Mouse (Mus musculus) heart, adult 2 months (tissue): Measurements from ENCODE around the gene Smim11. TPM values are rescaled to one million over a fixed set of nuclear protein-coding genes. Genes with fewer than 3 reads are reported as not detected.

ENCODE experiments used
- DNase-seq, 2 experiments: peaks; one replicate each; pipeline ENCODE4 v3.0.0; 2021
- H3K27ac ChIP-seq: fragments of 200-600 bp; 2 replicates; pipeline ENCODE4 v1.8.1; 2022
- H3K27me3 ChIP-seq: fragments of 200-500 bp; 2 replicates; pipeline ENCODE4 v1.6.1; 2012; ENCODE audit warnings: mild to moderate bottlenecking, low read length, inconsistent platforms, mixed read lengths; ENCODE audit not compliant: control insufficient read depth, insufficient read depth
- H3K36me3 ChIP-seq: fragments of 200-500 bp; 2 replicates; pipeline ENCODE4 v1.6.1; 2012; ENCODE audit warnings: low read length, inconsistent platforms; ENCODE audit not compliant: control insufficient read depth, insufficient read depth
- H3K4me1 ChIP-seq: fragments of 200-500 bp; 2 replicates; pipeline ENCODE4 v1.6.1; 2011; ENCODE audit warnings: low read length; ENCODE audit not compliant: control insufficient read depth, insufficient read depth
- H3K4me3 ChIP-seq: fragments of 200-600 bp; 2 replicates; pipeline ENCODE4 v1.8.1; 2022
- H3K79me2 ChIP-seq: fragments of 200-500 bp; replicated peaks from 2 replicates; pipeline ENCODE4 v1.6.1; 2012; ENCODE audit warnings: mild to moderate bottlenecking, inconsistent platforms, low read length, moderate library complexity, mixed read lengths; ENCODE audit not compliant: control insufficient read depth, insufficient read depth
- H3K9ac ChIP-seq: fragments of 200-500 bp; 2 replicates; pipeline ENCODE4 v1.6.1; 2012; ENCODE audit warnings: low read depth, mild to moderate bottlenecking, control low read depth, inconsistent platforms, low read length, mixed read lengths
- CTCF ChIP-seq: fragments of 200-600 bp; IDR thresholded peaks from 2 replicates; pipeline ENCODE4 v1.8.1; 2022; ENCODE audit warnings: antibody characterized with exemption, mild to moderate bottlenecking, moderate library complexity
- EP300 ChIP-seq: fragments of 200-500 bp; IDR thresholded peaks from 2 replicates; pipeline ENCODE4 v1.6.1; 2011; ENCODE audit warnings: low read depth, low read length, control low read depth; ENCODE audit not compliant: insufficient read depth
- POLR2A ChIP-seq: fragments of 200-500 bp; IDR thresholded peaks from 2 replicates; pipeline ENCODE4 v1.6.1; 2011; ENCODE audit warnings: mild to moderate bottlenecking, low read depth, low read length, control low read depth; ENCODE audit not compliant: insufficient read depth
- WGBS: fragments of 180-500 bp; shearing (Covaris S2); methylation state at CpG from one replicate; pipeline ENCODE4 v1.1.7; 2018; 5-methylcytosine and 5-hydroxymethylcytosine counted together
- intact Hi-C: fragments of 180-260 bp; cut with DNase I; formaldehyde crosslinking; loops from one replicate; pipeline ENCODE4 v1.15.1; 2025
- polyA plus RNA-seq: library from polyadenylated mRNA; depleted of rRNA; stranded (reverse); fragments of >200 nt; gene quantifications from 2 replicates; pipeline ENCODE4 v1.2.3, GENCODE M21; 2012
- total RNA-seq, 2 experiments: library from RNA; stranded (reverse); gene quantifications; 2 replicates each; pipeline ENCODE4 v1.2.3; 2021

Smim11 gene
- total and polyA plus RNA-seq, 3 experiments, result 55.4 to 89.9 (median 76.1) TPM

- Histone ChIP-seq H3K79me2 (no peaks in the 10 kb centered on the region), H3K36me3 (no peaks in the 10 kb centered on the region), H3K4me3 (no peak overlapping the region), H3K27me3 (no peaks in the 10 kb centered on the region), H3K27ac (no peak overlapping the region), H3K4me1 (no peaks in the 10 kb centered on the region), H3K9ac (no peak overlapping the region)
- TF ChIP-seq CTCF (no peak), POLR2A (no peak), EP300 (no peak)
- 68% methylated on average over 4 of the region's 4 CpGs for WGBS
- DNase-seq, result no peak
- intact Hi-C loops, result no loop called here
Observed at GRCm38 (mm10) chr16:92309126-92309525, 8.0 kb downstream of the Smim11 start.

- peak; percentile 24 to 32 for DNase-seq
- no peaks in the 10 kb centered on the region for H3K36me3 ChIP-seq
- whole genome bisulfite sequencing, result 41% methylated on average over 13 of the region's 13 CpGs
- no peaks in the 10 kb centered on the region for H3K4me1 ChIP-seq
- no peak overlapping the region for H3K9ac ChIP-seq
- intact Hi-C loops, result loop anchor here (1.0 to 5.0 kb wide), 2 partner anchors 143 to 163 kb away; no protein-coding TSS in a partner anchor
- no peak for TF ChIP-seq POLR2A
- TF ChIP-seq CTCF, result peak; percentile 90
- 0 out of 2 replicates have a peak, but pooled peaks have one; percentile 37 for TF ChIP-seq EP300
- H3K79me2 ChIP-seq, result no peaks in the 10 kb centered on the region
- no peak overlapping the region for H3K4me3 ChIP-seq
- no peak overlapping the region for H3K27ac ChIP-seq
- H3K27me3 ChIP-seq, result no peaks in the 10 kb centered on the region
Observed at GRCm38 (mm10) chr16:92313953-92314741, 13.1 kb downstream of the Smim11 start.

- 89% methylated on average over 7 of the region's 7 CpGs for WGBS
- H3K9ac ChIP-seq, result no peak overlapping the region
- TF ChIP-seq CTCF (no peak), EP300 (no peak), POLR2A (no peak)
- no peaks in the 10 kb centered on the region for H3K27me3 ChIP-seq
- no peaks in the 10 kb centered on the region for H3K4me1 ChIP-seq
- H3K27ac ChIP-seq, result no peak overlapping the region
- H3K4me3 ChIP-seq, result no peak overlapping the region
- H3K36me3 ChIP-seq, result no peaks in the 10 kb centered on the region
- H3K79me2 ChIP-seq, result no peaks in the 10 kb centered on the region
- intact Hi-C loops, result no loop called here
- DNase-seq, result no peak
Observed at GRCm38 (mm10) chr16:92316049-92316738, 15.1 kb downstream of the Smim11 start.

- intact Hi-C loops, result no loop called here
- no peak overlapping the region for H3K4me3 ChIP-seq
Observed at GRCm38 (mm10) chr16:92319353-92320109, 18.4 kb downstream of the Smim11 start.

GRCm38 (mm10) chr16:92320361-92320760 is 19.3 kb downstream of the Smim11 start:
- no peak overlapping the region for H3K27ac ChIP-seq
- DNase-seq, result no peak
- H3K36me3 ChIP-seq, result no peaks in the 10 kb centered on the region
- no peaks in the 10 kb centered on the region for H3K4me1 ChIP-seq
- WGBS, result 88% methylated on average over 3 of the region's 3 CpGs
- H3K4me3 ChIP-seq, result no peak overlapping the region
- H3K27me3 ChIP-seq, result no peaks in the 10 kb centered on the region
- H3K79me2 ChIP-seq, result no peaks in the 10 kb centered on the region
- TF ChIP-seq EP300 (no peak), CTCF (no peak), POLR2A (no peak)
- no peak overlapping the region for H3K9ac ChIP-seq
- intact Hi-C loops, result no loop called here

More at GRCm38 (mm10) chr16:92319353-92320109, 18.4 kb downstream of the Smim11 start:
- H3K27me3 ChIP-seq, result no peaks in the 10 kb centered on the region
- no peaks in the 10 kb centered on the region for H3K36me3 ChIP-seq
- no peaks in the 10 kb centered on the region for H3K4me1 ChIP-seq
- no peaks in the 10 kb centered on the region for H3K79me2 ChIP-seq
- H3K27ac ChIP-seq, result no peak overlapping the region
- DNase-seq, result peak; percentile 41 to 60
- WGBS, result 55% methylated on average over 20 of the region's 20 CpGs
- no peak overlapping the region for H3K9ac ChIP-seq
- peak; percentile 72 for TF ChIP-seq CTCF
- TF ChIP-seq EP300, result no peak

- no peaks in the 10 kb centered on the region for H3K79me2 ChIP-seq
- H3K36me3 ChIP-seq, result no peaks in the 10 kb centered on the region
- no peak within 1 kb of the TSS for H3K9ac ChIP-seq
- H3K27ac ChIP-seq, result no peak within 1 kb of the TSS
- no peak within 1 kb of the TSS for H3K4me3 ChIP-seq
- DNase-seq, result no peak
- WGBS, result 93% methylated on average over 8 of the region's 8 CpGs
- no peaks in the 10 kb centered on the region for H3K27me3 ChIP-seq
- no peaks in the 10 kb centered on the region for H3K4me1 ChIP-seq
- TF ChIP-seq POLR2A, result no peak
- no peak for TF ChIP-seq CTCF
- TF ChIP-seq EP300, result no peak
- intact Hi-C loops, result no loop called here
Observed at GRCm38 (mm10) chr16:92321341-92321740, 20.3 kb downstream of the Smim11 start, which contains the start of gene Fam243. Gene Fam243, minus strand, starts transcription at chr16:92321441.
